Mouse (Mus musculus): ENCODE measurements at regions not wholly inside any gene's neighbourhood (a gene's known extent, or its start where the extent isn't known, plus 50 kb on each side); places are given as distances from the start of the nearest gene placed in this dataset.

DNA sequence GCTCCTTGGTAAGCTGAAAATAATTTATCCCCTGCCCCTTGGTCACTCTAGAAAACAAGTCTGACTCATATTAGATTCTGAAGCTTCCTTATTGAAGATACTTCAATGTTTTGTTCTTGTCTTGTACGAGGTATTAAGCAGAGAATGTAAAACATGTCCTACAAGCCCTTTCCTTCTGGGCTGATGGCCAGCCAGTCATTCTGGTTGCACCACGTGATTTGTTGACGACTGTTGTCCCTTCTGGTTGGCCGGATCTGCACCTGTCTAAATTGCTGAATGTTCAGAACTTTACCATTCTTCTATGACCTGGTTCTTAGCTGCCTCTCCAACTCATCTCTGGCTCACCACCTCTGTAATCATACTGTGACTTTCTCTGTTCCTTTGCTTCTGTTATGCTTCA lies 220.9 kb upstream of the Prdm1 start:
- dilution Hi-C loops (cut with MboI; ENCODE audit: extremely low pct_ligation_motif_present, extremely low pct_unique_long_range_greater_than_20kb, low sequenced_read_pairs) (no loop called here), in situ Hi-C loops (cut with MboI; ENCODE audit: low pct_ligation_motif_present, low pct_unique_long_range_greater_than_20kb, low sequenced_read_pairs) (loop anchor here (25.0 kb wide), 1 partner anchor 462 kb away; no protein-coding TSS in a partner anchor)
- H3K4me3 ChIP-seq (replicated peaks in 1 of 3; ENCODE audit: low read depth in 2 of 3, low read length in 2 of 3, poor library complexity in 1 of 3) = no peak overlapping the region
- peak overlapping the region; percentile 0; the same call in 1 of the 2 replicates for H3K4me2 ChIP-seq (ENCODE audit: insufficient read depth, low read depth, poor library complexity, severe bottlenecking)
- H3K9ac ChIP-seq (ENCODE audit: insufficient read depth, low read depth) = no peak overlapping the region
- H3K27me3 ChIP-seq (replicated peaks) = peaks cover 2% of the 10 kb centered on the region
- H3K27ac ChIP-seq (ENCODE audit: insufficient read depth, low read depth) = no peak overlapping the region
- H3K36me3 ChIP-seq (replicated peaks in 1 of 2; ENCODE audit: control insufficient read depth in 1 of 2, insufficient read depth in 1 of 2, low read length in 1 of 2) = no peaks in the 10 kb centered on the region
- H3K9me3 ChIP-seq (replicated peaks; ENCODE audit: low read length) = no peaks in the 10 kb centered on the region
- no peaks in the 10 kb centered on the region for H3K79me2 ChIP-seq (replicated peaks; ENCODE audit: control insufficient read depth, extremely low read depth, insufficient read depth, poor library complexity, severe bottlenecking)
- no peak for DNase-seq (ENCODE audit: extremely low read depth)
- TF ChIP-seq ZKSCAN1 (IDR thresholded peaks at IDR 0.05; ENCODE audit: borderline replicate concordance, low read depth, low read length) (no peak), USF1 (IDR thresholded peaks at IDR 0.05; ENCODE audit: low read depth, low read length) (peak; percentile 50)
- no peaks in the 10 kb centered on the region for H3K4me1 ChIP-seq (ENCODE audit: control insufficient read depth in 1 of 2, insufficient read depth in 2 of 2)

DNA sequence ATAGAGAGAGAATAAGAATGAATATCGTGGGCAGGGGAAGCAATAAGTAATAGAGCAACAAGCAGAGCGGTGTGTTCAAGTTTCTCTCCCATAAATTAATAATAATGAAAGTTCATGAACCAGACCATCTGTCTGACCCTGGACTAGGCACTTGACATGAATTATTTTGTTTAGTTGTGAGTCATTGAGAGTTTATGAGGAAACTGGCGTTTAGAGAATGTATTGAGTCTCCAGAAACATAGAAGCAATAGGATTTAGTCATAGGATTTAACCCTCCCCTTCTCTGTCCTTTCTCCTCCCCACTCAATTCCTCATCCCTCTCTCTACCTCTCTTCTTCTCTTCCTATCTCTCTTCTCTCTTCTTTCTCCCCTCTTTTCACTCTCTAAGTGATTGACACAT lies 219.1 kb upstream of the Prdm1 start:
- H3K79me2 ChIP-seq (replicated peaks; ENCODE audit: control insufficient read depth, extremely low read depth, insufficient read depth, poor library complexity, severe bottlenecking) = no peaks in the 10 kb centered on the region
- H3K4me2 ChIP-seq (ENCODE audit: insufficient read depth, low read depth, poor library complexity, severe bottlenecking) = no peak overlapping the region
- in situ Hi-C loops (cut with MboI; ENCODE audit: low pct_ligation_motif_present, low pct_unique_long_range_greater_than_20kb, low sequenced_read_pairs) (loop anchor here (25.0 kb wide), 1 partner anchor 460 kb away; no protein-coding TSS in a partner anchor), dilution Hi-C loops (cut with MboI; ENCODE audit: extremely low pct_ligation_motif_present, extremely low pct_unique_long_range_greater_than_20kb, low sequenced_read_pairs) (no loop called here)
- no peaks in the 10 kb centered on the region for H3K36me3 ChIP-seq (replicated peaks in 1 of 2; ENCODE audit: control insufficient read depth in 1 of 2, insufficient read depth in 1 of 2, low read length in 1 of 2)
- no peak for TF ChIP-seq POLR2A (IDR thresholded peaks at IDR 0.05; ENCODE audit: low read depth, low read length)
- TF ChIP-seq CHD1 (IDR thresholded peaks at IDR 0.05; ENCODE audit: low read depth, low read length) = no peak
- no peak overlapping the region for H3K9ac ChIP-seq (ENCODE audit: insufficient read depth, low read depth)
- no peak for DNase-seq (ENCODE audit: extremely low read depth)
- H3K27ac ChIP-seq (ENCODE audit: insufficient read depth, low read depth) = no peak overlapping the region
- H3K27me3 ChIP-seq (replicated peaks) = peaks cover 2% of the 10 kb centered on the region
- no peaks in the 10 kb centered on the region for H3K9me3 ChIP-seq (replicated peaks; ENCODE audit: low read length)
- no peak overlapping the region for H3K4me3 ChIP-seq (replicated peaks in 1 of 3; ENCODE audit: low read depth in 2 of 3, low read length in 2 of 3, poor library complexity in 1 of 3)
- H3K4me1 ChIP-seq (ENCODE audit: control insufficient read depth in 1 of 2, insufficient read depth in 2 of 2) = no peaks in the 10 kb centered on the region

DNA sequence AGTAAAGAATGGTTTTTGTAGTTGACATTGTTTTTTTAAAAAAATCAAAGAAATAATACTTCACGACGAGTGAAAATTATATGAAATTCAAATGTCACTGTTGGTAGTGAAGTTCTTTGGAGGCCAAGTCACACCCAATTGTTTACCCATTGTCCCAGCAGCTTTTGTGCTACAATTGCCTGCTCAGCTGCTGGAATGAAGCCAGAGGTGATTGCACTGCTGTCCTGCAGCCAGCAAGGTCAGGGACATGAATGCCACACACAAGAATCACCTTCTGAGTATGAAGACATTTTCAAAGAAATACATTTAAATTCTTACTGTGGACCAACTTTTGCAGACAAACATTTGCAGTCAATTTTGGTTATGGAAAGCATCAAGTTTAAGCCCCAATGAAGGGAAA lies 215.9 kb upstream of the Prdm1 start:
- DNase-seq (ENCODE audit: extremely low read depth) = no peak

More for the DNA sequence above, 215.9 kb upstream of the Prdm1 start:
- H3K4me3 ChIP-seq (replicated peaks in 1 of 3; ENCODE audit: low read depth in 2 of 3, low read length in 2 of 3, poor library complexity in 1 of 3) = no peak overlapping the region
- no peaks in the 10 kb centered on the region for H3K36me3 ChIP-seq (replicated peaks in 1 of 2; ENCODE audit: control insufficient read depth in 1 of 2, insufficient read depth in 1 of 2, low read length in 1 of 2)
- H3K4me2 ChIP-seq (ENCODE audit: insufficient read depth, low read depth, poor library complexity, severe bottlenecking) = no peak overlapping the region
- dilution Hi-C loops (cut with MboI; ENCODE audit: extremely low pct_ligation_motif_present, extremely low pct_unique_long_range_greater_than_20kb, low sequenced_read_pairs) = no loop called here
- in situ Hi-C loops (cut with MboI; ENCODE audit: low pct_ligation_motif_present, low pct_unique_long_range_greater_than_20kb, low sequenced_read_pairs) = loop anchor here (25.0 kb wide), 1 partner anchor 457 kb away; no protein-coding TSS in a partner anchor
- H3K9ac ChIP-seq (ENCODE audit: insufficient read depth, low read depth) = no peak overlapping the region
- H3K27me3 ChIP-seq (replicated peaks) = no peaks in the 10 kb centered on the region
- no peaks in the 10 kb centered on the region for H3K9me3 ChIP-seq (replicated peaks; ENCODE audit: low read length)
- no peaks in the 10 kb centered on the region for H3K4me1 ChIP-seq (ENCODE audit: control insufficient read depth in 1 of 2, insufficient read depth in 2 of 2)
- no peak for TF ChIP-seq RCOR1 (conservative IDR thresholded peaks at IDR 0.05; ENCODE audit: low read depth, low read length)
- no peak for TF ChIP-seq MXI1 (IDR thresholded peaks at IDR 0.05; ENCODE audit: low read depth, low read length)
- TF ChIP-seq ZKSCAN1 (IDR thresholded peaks at IDR 0.05; ENCODE audit: borderline replicate concordance, low read depth, low read length) = no peak
- no peak for TF ChIP-seq NRF1 (IDR thresholded peaks at IDR 0.05; ENCODE audit: low read depth, low read length)
- TF ChIP-seq ZMIZ1 (IDR thresholded peaks at IDR 0.05; ENCODE audit: low read depth, low read length) = no peak
- TF ChIP-seq CHD1 (IDR thresholded peaks at IDR 0.05; ENCODE audit: low read depth, low read length) = no peak
- TF ChIP-seq MEF2A (IDR thresholded peaks at IDR 0.05; ENCODE audit: borderline replicate concordance, low read depth, low read length) = no peak
- no peak for TF ChIP-seq CTCF (conservative IDR thresholded peaks at IDR 0.05 in 1 of 2, IDR thresholded peaks at IDR 0.05 in 1 of 2; ENCODE audit: low read depth in 2 of 2, low read length in 2 of 2)
- no peak for TF ChIP-seq USF2 (conservative IDR thresholded peaks at IDR 0.05; ENCODE audit: low read depth, low read length)
- no peak for TF ChIP-seq SMC3 (IDR thresholded peaks at IDR 0.05; ENCODE audit: low read depth, low read length)
- TF ChIP-seq TBP (conservative IDR thresholded peaks at IDR 0.05; ENCODE audit: low read depth, low read length) = no peak
- TF ChIP-seq PAX5 (IDR thresholded peaks at IDR 0.05; ENCODE audit: low read length) = no peak
- TF ChIP-seq IRF4 (IDR thresholded peaks at IDR 0.05; ENCODE audit: low read depth, low read length) = no peak
- H3K79me2 ChIP-seq (replicated peaks; ENCODE audit: control insufficient read depth, extremely low read depth, insufficient read depth, poor library complexity, severe bottlenecking) = no peaks in the 10 kb centered on the region
- no peak overlapping the region for H3K27ac ChIP-seq (ENCODE audit: insufficient read depth, low read depth)

Data from CH12.LX (cell line).